Mouse (Mus musculus) hematopoietic stem cell, adult 5-6 weeks (primary cell): ENCODE results near the gene Hoxd10. TPM values are rescaled to one million over a fixed set of nuclear protein-coding genes. Genes with fewer than 3 reads are reported as not detected.

Experiments
- ATAC-seq, 2 experiments: fragments of 125-278 bp in 1 of 2; replicated peaks in 1 of 2; 2 replicates each; pipeline ENCODE4 v1.8.0; 2016 to 2017; ENCODE audit warnings: inconsistent platforms in 2 of 2, mild to moderate bottlenecking in 2 of 2, moderate number of reproducible peaks in 2 of 2, low read depth in 1 of 2, moderate TSS enrichment in 1 of 2; ENCODE audit not compliant: low FRiP score in 2 of 2, poor library complexity in 2 of 2, severe bottlenecking in 2 of 2, insufficient read depth in 1 of 2, low TSS enrichment in 1 of 2
- total RNA-seq: library from RNA; stranded (forward); fragments of 172-1452, 232-1000 nt; gene quantifications from 2 replicates; pipeline ENCODE4 v1.2.3, GENCODE M21; 2017

The Hoxd10 gene
- total RNA-seq, 1 experiment from 2014 or later, result not detected

GRCm38 (mm10) chr2:74730331-74730730 is 38.6 kb downstream of the Hoxd10 start:
- no peak for ATAC-seq

- ATAC-seq, result no peak
Observed at GRCm38 (mm10) chr2:74731055-74731454, 39.3 kb downstream of the Hoxd10 start.

- no peak for ATAC-seq
Observed at GRCm38 (mm10) chr2:74731799-74732512, 40.2 kb downstream of the Hoxd10 start.

GRCm38 (mm10) chr2:74732513-74733316 is 41.0 kb downstream of the Hoxd10 start:
- ATAC-seq, result no peak

- no peak for ATAC-seq
Observed at GRCm38 (mm10) chr2:74733317-74733661, 41.6 kb downstream of the Hoxd10 start.

GRCm38 (mm10) chr2:74733765-74734164 is 42.0 kb downstream of the Hoxd10 start:
- ATAC-seq, result no peak

GRCm38 (mm10) chr2:74734451-74734850 is 42.7 kb downstream of the Hoxd10 start:
- no peak for ATAC-seq

- no peak for ATAC-seq
Observed at GRCm38 (mm10) chr2:74734996-74735811, 43.5 kb downstream of the Hoxd10 start.

GRCm38 (mm10) chr2:74735851-74736687 is 44.3 kb downstream of the Hoxd10 start:
- no peak; a peak in 1 of 4 replicates for ATAC-seq

- ATAC-seq, result no peak
Observed at GRCm38 (mm10) chr2:74736688-74737577, 45.2 kb downstream of the Hoxd10 start.

GRCm38 (mm10) chr2:74737578-74738070 is 45.9 kb downstream of the Hoxd10 start:
- no peak for ATAC-seq

GRCm38 (mm10) chr2:74738623-74739475 is 47.1 kb downstream of the Hoxd10 start:
- no peak for ATAC-seq

GRCm38 (mm10) chr2:74739476-74739800 is 47.7 kb downstream of the Hoxd10 start:
- no peak for ATAC-seq

GRCm38 (mm10) chr2:74739869-74740268 is 48.1 kb downstream of the Hoxd10 start:
- no peak for ATAC-seq

GRCm38 (mm10) chr2:74740311-74741091 is 48.8 kb downstream of the Hoxd10 start:
- ATAC-seq, result 0 out of 4 replicates have a peak, but pooled peaks of 1 of the 2 experiments have one; percentile 23
